Mouse (Mus musculus) E14TG2a.4 (cell line): Measurements from ENCODE around the gene Dpp10.

ENCODE experiments used
- CTCF ChIP-seq: conservative IDR thresholded peaks from 2 replicates; pipeline ENCODE4 v1.5.1; 2014; ENCODE audit warnings: low read length
- NANOG ChIP-seq: IDR thresholded peaks from 2 replicates; pipeline ENCODE4 v1.6.1; 2014; ENCODE audit warnings: borderline replicate concordance, low read length, mixed read lengths
- POU5F1 ChIP-seq: IDR thresholded peaks from 2 replicates; pipeline ENCODE4 v1.6.1; 2014; ENCODE audit warnings: low read length, borderline replicate concordance

GRCm38 (mm10) chr1:123762272-123762671 is 283.1 kb downstream of the Dpp10 start:
- TF ChIP-seq CTCF (no peak), NANOG (no peak), POU5F1 (no peak)
